Mouse (Mus musculus) limb, embryonic 11.5 days (tissue): Measurements from ENCODE around the gene Dpp6. TPM values are rescaled to one million over a fixed set of nuclear protein-coding genes. Genes with fewer than 3 reads are reported as not detected.

ENCODE experiments used
- ATAC-seq: fragments of 200-750 bp; cut with Nextera tagmentation; 2 replicates; pipeline ENCODE4 v1.8.0; 2017; ENCODE audit warnings: low read depth; ENCODE audit not compliant: insufficient number of reproducible peaks, low FRiP score, low TSS enrichment
- DNase-seq: peaks from one replicate; pipeline ENCODE4 v3.0.0-alpha.2; 2015; ENCODE audit warnings: low spot score
- H3K27ac ChIP-seq: fragments of 300-500 bp; sonication (generic); replicated peaks from 2 replicates; pipeline ENCODE4 v1.5.1; 2014; ENCODE audit warnings: low read depth, mild to moderate bottlenecking, low read length
- H3K27me3 ChIP-seq: fragments of 300-500 bp; sonication (generic); 2 replicates; pipeline ENCODE4 v1.6.1; 2014; ENCODE audit warnings: mild to moderate bottlenecking, low read length, mixed read lengths; ENCODE audit not compliant: control insufficient read depth, insufficient read depth
- H3K36me3 ChIP-seq: fragments of 300-500 bp; sonication (generic); 2 replicates; pipeline ENCODE4 v1.6.1; 2014; ENCODE audit warnings: mild to moderate bottlenecking, low read length, moderate library complexity, mixed read lengths; ENCODE audit not compliant: control insufficient read depth, insufficient read depth
- H3K4me1 ChIP-seq: fragments of 300-500 bp; sonication (generic); 2 replicates; pipeline ENCODE4 v1.6.1; 2014; ENCODE audit warnings: low read length, mixed read lengths; ENCODE audit not compliant: control insufficient read depth, insufficient read depth
- H3K4me2 ChIP-seq: fragments of 300-500 bp; sonication (generic); 2 replicates; pipeline ENCODE4 v1.6.1; 2014; ENCODE audit warnings: low read depth, mild to moderate bottlenecking, moderate library complexity; ENCODE audit not compliant: severe bottlenecking
- H3K4me3 ChIP-seq: fragments of 300-500 bp; sonication (generic); 2 replicates; pipeline ENCODE4 v1.5.1; 2014; ENCODE audit warnings: low read depth, low read length
- H3K9ac ChIP-seq: fragments of 300-500 bp; sonication (generic); 2 replicates; pipeline ENCODE4 v1.6.1; 2014; ENCODE audit warnings: mild to moderate bottlenecking, low read length
- H3K9me3 ChIP-seq: fragments of 300-500 bp; sonication (generic); 2 replicates; pipeline ENCODE4 v1.6.1; 2016; ENCODE audit warnings: low read length; ENCODE audit not compliant: control insufficient read depth
- WGBS: fragments of 180-500 bp; shearing (Covaris S2); extraction: QIAGEN DNeasy Blood & Tissue Kit; methylation state at CpG from one replicate; pipeline ENCODE4 v1.1.7; 2014; 5-methylcytosine and 5-hydroxymethylcytosine counted together
- polyA plus RNA-seq: library from polyadenylated mRNA; unstranded; fragments of >200 nt; fragmentation: Nextera tagmentation; extraction: Ambion mirVana; gene quantifications from 2 replicates; pipeline ENCODE4 v1.2.1, GENCODE M21; 2014

Dpp6 gene
- polyA plus RNA-seq, 1 experiment from 2014 or later = 0.80 TPM

DNA sequence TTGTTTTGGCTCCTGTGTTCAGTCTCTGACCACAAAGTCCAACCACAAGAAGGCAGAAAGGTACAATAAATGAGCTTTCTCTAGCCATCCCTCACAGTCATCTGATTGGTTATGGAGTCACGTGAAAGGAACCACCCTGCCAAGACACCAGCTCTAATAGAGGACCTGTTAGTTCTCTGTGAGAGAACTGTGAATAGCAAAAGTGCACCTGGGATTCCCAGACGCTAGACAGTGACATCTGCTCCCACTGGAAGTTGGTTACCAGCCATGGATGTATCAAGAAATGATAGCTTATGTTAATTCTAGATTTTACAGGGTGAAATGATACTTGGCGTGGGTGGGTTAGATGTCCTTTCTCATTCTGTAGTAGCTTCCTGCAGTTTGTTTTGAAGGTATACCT, 338.7 kb downstream of the Dpp6 start:
- DNase-seq = no peak
- no peaks in the 10 kb centered on the region for H3K27me3 ChIP-seq
- 78% methylated on average over 3 of the region's 3 CpGs for WGBS
- no peak overlapping the region for H3K27ac ChIP-seq
- H3K4me3 ChIP-seq = no peak overlapping the region
- ATAC-seq = no peak
- no peaks in the 10 kb centered on the region for H3K9me3 ChIP-seq
- H3K4me1 ChIP-seq = no peaks in the 10 kb centered on the region
- H3K4me2 ChIP-seq = no peak overlapping the region
- H3K9ac ChIP-seq = no peak overlapping the region
- no peaks in the 10 kb centered on the region for H3K36me3 ChIP-seq

- no peak overlapping the region for H3K4me2 ChIP-seq
- H3K9me3 ChIP-seq = no peaks in the 10 kb centered on the region
- no peak for DNase-seq
- H3K27ac ChIP-seq = no peak overlapping the region
- no peaks in the 10 kb centered on the region for H3K4me1 ChIP-seq
- no peak overlapping the region for H3K4me3 ChIP-seq
- 77% methylated on average over 2 of the region's 2 CpGs for WGBS
- H3K27me3 ChIP-seq = no peaks in the 10 kb centered on the region
- ATAC-seq = no peak
- no peak overlapping the region for H3K9ac ChIP-seq
- no peaks in the 10 kb centered on the region for H3K36me3 ChIP-seq
Measured at GRCm38 (mm10) chr5:27156366-27156765, 339.4 kb downstream of the Dpp6 start.

- no peaks in the 10 kb centered on the region for H3K9me3 ChIP-seq
- DNase-seq = no peak
- H3K4me1 ChIP-seq = no peaks in the 10 kb centered on the region
- WGBS = 66% methylated on average over 11 of the region's 11 CpGs
- H3K27ac ChIP-seq = no peak overlapping the region
- no peak for ATAC-seq
- no peaks in the 10 kb centered on the region for H3K36me3 ChIP-seq
- H3K4me2 ChIP-seq = no peak overlapping the region
- H3K27me3 ChIP-seq = no peaks in the 10 kb centered on the region
- no peak overlapping the region for H3K9ac ChIP-seq
- H3K4me3 ChIP-seq = no peak overlapping the region
Measured at GRCm38 (mm10) chr5:27161122-27161645, 344.2 kb downstream of the Dpp6 start.

DNA sequence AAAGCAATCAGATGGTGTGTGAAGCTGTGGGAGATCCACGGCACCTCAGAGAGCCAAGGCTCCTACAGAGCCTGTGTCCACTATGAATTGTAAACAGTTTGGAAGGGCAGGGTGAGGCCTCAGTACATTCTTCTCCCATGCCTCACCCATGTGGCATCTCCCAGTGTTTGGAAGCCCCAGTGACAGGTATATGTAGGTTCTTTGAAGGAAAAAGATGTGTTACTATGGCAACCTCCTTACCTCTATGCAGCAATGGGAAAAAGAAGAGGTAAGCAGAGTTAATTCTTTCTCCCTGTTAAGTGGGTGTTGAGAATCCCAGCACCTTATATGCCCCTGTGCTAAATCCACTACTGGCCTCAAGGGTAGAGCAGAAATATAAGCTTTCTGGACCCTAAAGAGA, 351.5 kb downstream of the Dpp6 start:
- Histone ChIP-seq H3K27ac (no peak overlapping the region), H3K4me1 (no peaks in the 10 kb centered on the region), H3K9ac (no peak overlapping the region), H3K4me3 (no peak overlapping the region), H3K4me2 (no peak overlapping the region), H3K9me3 (no peaks in the 10 kb centered on the region), H3K36me3 (no peaks in the 10 kb centered on the region), H3K27me3 (no peaks in the 10 kb centered on the region)
- DNase-seq = no peak
- no peak for ATAC-seq
- 86% methylated on average over 1 of the region's 1 CpGs for WGBS

GRCm38 (mm10) chr5:27184963-27185362, 368.0 kb downstream of the Dpp6 start:
- Histone ChIP-seq H3K27me3 (no peaks in the 10 kb centered on the region), H3K4me2 (no peak overlapping the region), H3K36me3 (no peaks in the 10 kb centered on the region), H3K4me3 (no peak overlapping the region), H3K9me3 (no peaks in the 10 kb centered on the region; the same call in 1 of the 2 replicates), H3K4me1 (no peaks in the 10 kb centered on the region), H3K27ac (no peak overlapping the region), H3K9ac (no peak overlapping the region)
- 87% methylated on average over 4 of the region's 4 CpGs for WGBS
- DNase-seq (no peak), ATAC-seq (no peak)

DNA sequence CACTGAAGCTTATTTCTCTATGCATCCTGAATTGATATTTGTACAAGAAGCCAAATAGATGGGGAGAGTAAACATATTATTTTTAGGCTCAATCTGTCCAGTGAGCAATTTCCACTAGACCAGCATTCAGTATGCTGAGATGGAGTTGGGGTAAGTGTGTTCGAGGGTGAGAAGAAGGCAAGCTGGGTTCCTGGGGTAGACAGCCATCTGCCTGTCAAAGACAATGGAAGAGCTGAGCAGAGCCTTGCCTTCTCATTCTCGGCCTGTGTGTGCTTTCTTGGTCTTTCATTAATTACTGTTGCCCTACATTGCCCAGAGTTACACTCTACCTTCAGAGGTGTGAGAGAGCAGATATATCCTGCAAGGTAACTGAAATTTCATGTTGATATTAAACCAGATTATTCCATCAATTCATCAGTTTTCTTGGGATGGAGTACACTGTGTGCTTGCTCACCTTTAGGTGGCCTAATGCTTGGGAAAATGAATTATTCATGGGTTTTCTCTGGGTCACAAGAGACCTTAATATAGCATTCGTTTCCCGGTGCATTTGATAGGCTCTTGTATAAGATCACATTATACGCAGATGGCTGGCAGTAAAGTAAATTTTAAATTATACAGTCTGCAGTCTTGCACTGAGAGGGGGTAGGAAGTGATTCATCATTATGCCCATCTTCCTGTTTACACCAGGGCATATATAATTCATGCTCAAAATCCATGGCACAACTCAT, 374.4 kb downstream of the Dpp6 start:
- WGBS = 81% methylated on average over 5 of the region's 5 CpGs

GRCm38 (mm10) chr5:27194157-27194556, 377.2 kb downstream of the Dpp6 start:
- 84% methylated on average over 3 of the region's 3 CpGs for WGBS
- H3K36me3 ChIP-seq = no peaks in the 10 kb centered on the region
- no peaks in the 10 kb centered on the region for H3K27me3 ChIP-seq

More for the DNA sequence above, 374.4 kb downstream of the Dpp6 start:
- Histone ChIP-seq H3K9me3 (no peaks in the 10 kb centered on the region; the same call in 1 of the 2 replicates), H3K27me3 (no peaks in the 10 kb centered on the region), H3K4me2 (no peak overlapping the region), H3K27ac (no peak overlapping the region), H3K9ac (no peak overlapping the region), H3K4me1 (no peaks in the 10 kb centered on the region), H3K4me3 (no peak overlapping the region), H3K36me3 (no peaks in the 10 kb centered on the region)
- DNase-seq (no peak), ATAC-seq (no peak)

DNA sequence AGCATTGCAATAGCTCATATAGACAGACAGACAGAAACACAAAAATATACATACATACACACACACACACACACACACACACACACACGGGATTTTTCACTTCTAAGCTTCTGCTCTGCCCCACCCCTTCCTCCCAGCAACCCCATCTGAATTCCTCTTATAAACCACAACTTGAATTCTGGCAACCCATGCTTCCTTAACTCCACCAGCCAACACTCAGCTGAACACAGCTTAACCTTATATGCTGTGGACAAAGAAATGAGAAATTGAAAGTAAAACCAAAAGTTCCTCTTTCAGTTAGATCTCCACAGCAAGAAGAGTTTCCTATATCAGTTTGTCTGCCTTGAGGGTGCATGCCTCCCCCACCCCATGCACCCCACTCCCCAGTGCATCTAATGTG, 378.0 kb downstream of the Dpp6 start:
- DNase-seq (no peak), ATAC-seq (no peak)
- Histone ChIP-seq H3K27ac (no peak overlapping the region), H3K9me3 (no peaks in the 10 kb centered on the region), H3K27me3 (no peaks in the 10 kb centered on the region), H3K4me3 (no peak overlapping the region), H3K4me2 (no peak overlapping the region), H3K4me1 (no peaks in the 10 kb centered on the region), H3K36me3 (no peaks in the 10 kb centered on the region), H3K9ac (no peak overlapping the region)
- 59% methylated on average over 1 of the region's 1 CpGs for WGBS

More at GRCm38 (mm10) chr5:27194157-27194556, 377.2 kb downstream of the Dpp6 start:
- DNase-seq (no peak), ATAC-seq (no peak)
- no peak overlapping the region for H3K4me2 ChIP-seq
- H3K4me3 ChIP-seq = no peak overlapping the region
- H3K9ac ChIP-seq = no peak overlapping the region
- no peak overlapping the region for H3K27ac ChIP-seq
- H3K4me1 ChIP-seq = no peaks in the 10 kb centered on the region
- no peaks in the 10 kb centered on the region for H3K9me3 ChIP-seq
